Mouse (Mus musculus) urinary bladder, postnatal 36 days (tissue): ENCODE measurements around the gene Trmt61a.
A peak's percentile ranks its signal among the peaks of the same experiment; 100 is the strongest.
"Not testable (repeated sequence)": the region's sequence is repeated elsewhere in the genome, so short reads cannot be mapped to it uniquely, and the experiment has no call there.

Source experiments
- DNase-seq, 2 experiments: peaks; one replicate each; pipeline ENCODE4 v3.0.0; 2022; ENCODE audit warnings: low spot score in 2 of 2, mixed read lengths in 1 of 2

Trmt61a gene

DNA sequence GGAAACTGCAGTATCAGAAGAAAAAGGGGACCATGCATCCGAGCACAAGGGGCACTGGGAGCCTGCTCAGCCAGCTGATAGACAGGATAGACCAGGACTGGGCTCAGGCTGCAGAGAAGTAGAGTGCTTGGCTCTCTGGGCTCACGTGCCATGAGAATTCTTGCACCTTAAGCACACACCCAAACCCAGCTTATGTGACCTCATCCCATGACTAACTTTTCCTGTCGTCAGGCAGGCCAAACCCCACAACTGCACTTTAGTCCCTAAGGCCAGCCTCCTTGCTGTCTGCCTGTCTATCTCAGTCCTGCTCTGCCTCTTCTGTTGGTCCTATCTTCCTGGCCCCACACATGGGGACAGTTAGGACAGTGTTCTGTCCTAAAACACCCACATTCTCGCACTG lies 19.8 kb downstream of the Trmt61a start:
- DNase-seq = no peak

DNA sequence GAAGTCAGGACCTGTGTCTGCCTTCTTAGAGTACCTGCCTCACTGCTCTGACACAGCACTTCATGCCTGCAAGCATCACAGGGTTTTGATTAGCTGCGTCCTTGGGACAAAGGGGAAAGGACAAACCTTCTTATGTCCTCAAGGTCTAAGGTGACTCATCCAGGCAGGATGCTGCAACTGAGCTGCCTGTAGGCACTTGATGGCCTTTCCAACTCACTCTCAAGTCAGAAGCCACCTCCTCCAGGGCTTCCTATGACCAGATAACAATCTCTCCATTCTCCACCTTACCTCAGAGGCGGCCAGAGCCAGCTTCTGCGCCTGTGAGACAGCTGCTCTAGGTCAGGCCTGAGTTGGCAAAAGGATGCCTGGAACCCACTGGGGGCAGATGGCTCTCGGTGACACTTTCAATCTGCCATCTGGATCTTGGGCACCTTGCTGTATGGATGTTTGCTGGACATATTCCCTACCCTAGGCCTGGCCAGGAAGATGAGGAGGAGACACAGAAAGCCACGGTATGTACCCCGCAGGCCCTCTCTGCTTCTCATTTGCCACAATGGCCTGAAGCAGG lies 20.5 kb downstream of the Trmt61a start:
- no peak for DNase-seq

DNA sequence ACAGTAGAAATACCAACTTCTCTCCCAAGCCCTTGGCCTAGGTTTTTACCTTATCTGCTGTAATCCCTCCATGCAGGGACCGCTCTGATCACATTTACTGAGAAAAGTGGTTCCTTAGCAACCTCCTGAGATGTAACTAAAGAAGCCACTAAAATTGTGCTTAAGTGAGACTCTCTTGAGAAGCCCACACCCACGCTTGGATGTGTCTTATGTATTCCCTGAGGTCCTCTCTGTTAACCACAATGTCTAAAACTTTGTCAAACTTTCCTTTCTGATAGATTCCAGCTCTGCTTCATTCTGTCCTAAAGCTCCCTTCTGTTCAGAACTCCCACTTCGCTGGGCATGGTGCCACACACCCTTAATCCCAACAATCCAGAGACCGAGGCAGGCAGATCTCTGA lies 21.6 kb downstream of the Trmt61a start:
- DNase-seq = no peak

DNA sequence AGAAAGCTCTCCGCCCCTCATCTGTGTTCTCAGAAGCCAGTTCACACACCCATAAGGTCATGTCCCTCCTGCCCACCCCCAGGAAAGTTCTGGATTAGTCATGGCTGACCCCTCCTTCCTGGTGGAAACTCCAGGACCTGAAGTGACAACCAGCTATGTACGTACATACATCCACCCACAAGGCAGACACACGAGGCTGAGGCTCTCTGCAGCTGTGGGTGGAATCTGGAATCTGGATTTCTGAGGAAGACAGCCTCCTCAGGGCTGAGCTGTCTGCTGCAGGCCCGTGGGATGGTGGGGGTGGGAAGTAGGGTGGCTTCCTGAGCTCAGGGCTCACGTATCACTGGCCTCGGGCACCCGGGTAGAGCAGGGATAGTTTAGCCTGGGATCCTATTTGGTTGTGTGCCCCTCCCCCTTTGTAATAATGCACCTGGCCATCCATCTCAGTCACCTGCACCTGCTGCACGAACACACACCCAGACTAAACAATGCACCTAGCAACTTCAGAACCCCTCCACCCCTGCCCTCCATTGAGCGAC lies 23.1 kb downstream of the Trmt61a start:
- no peak for DNase-seq

DNA sequence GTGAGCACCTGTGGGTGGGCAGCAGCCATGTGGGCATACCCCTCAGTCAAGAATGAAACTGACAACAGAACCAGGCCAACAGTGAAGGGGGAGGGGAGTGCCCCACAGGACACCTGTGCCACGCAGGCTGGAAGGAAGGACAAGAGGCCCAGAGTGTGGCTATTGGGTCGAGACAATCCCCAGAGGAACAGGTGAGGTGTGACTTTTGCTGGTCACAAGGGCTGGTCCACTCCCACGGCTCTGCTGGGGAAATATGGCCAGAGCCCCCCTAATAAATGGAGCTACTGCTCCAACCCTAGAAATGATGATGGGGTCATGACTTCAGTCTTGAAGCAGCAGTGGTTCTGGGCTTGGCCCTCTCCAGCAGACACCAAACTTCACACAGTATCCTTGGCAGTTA lies 25.4 kb downstream of the Trmt61a start:
- DNase-seq = no peak

DNA sequence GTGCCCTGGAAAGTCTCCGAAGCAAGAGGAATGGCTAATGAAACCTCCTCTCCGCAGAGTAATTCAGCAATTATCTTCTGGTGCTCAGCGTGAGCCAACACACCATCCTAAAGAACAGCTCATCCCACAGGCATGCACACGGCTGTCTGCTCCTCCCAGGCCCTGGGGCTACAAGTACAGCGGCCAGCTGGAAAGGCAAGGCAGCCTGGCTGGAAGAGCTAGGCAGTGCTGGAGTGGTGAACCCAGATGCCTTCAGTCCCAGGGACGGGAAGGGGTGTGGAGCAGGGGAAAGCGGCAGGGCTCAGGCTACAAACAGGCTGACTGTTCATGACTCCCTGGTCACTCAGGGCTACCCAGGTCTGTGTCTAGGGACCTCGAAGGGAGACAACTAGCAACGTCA lies 26.7 kb downstream of the Trmt61a start:
- peak; percentile 55 to 70 for DNase-seq

DNA sequence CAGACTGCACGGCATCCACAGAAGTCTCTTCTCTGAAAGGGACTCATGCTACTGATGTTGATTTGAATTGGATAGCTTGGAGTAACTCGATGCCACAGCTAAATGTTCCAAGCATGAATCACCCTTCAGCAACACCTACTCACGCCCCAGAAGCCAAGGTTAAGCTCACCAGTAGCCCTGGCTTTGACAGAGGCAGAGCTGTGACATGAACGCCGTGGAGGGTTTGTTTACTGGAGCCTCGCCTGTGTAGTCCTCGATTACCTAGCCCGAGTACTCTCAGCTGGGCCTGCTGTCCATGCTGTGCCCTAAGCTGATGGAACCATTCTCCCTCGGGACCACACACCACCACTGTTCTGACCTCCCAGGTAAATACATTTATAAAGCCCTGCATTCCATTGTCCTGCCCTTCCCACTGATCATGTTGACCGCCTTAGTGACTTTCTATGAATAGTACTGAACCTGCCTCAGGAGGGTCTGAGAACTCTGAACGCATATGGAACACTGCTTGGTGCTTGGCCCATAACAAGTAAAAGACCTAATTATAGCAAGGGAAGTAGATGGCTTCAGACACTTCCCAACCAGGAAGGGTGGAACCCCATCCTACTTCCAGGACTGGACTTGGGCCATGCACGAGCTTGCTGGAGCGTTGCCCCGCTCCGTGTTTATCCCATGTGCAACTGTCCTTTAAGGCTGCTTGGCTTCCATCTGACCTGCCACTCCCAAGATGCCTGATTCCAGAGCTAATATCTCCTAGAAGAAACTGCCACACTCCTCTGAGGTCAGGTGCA lies 27.5 kb downstream of the Trmt61a start:
- DNase-seq = peak; percentile 67 to 84

DNA sequence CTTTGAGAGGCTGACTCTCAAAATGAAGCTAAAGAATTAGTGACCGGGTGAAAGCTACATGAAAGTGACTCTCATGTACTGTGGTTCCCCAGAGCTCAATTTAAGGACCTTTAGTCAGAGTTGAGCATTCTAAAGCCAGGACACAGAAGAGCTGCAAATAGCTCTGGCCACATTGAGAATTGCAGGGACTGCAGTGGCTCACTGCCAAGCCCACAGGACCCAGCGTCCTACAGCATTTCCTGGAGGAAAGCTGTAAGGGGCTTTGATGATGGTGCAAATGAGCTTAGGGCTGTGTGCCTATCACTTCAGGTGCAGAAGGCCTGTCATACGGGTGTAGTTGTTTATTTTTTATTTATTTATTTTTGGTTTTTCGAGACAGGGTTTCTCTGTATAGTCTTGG lies 30.3 kb downstream of the Trmt61a start:
- DNase-seq = no peak

DNA sequence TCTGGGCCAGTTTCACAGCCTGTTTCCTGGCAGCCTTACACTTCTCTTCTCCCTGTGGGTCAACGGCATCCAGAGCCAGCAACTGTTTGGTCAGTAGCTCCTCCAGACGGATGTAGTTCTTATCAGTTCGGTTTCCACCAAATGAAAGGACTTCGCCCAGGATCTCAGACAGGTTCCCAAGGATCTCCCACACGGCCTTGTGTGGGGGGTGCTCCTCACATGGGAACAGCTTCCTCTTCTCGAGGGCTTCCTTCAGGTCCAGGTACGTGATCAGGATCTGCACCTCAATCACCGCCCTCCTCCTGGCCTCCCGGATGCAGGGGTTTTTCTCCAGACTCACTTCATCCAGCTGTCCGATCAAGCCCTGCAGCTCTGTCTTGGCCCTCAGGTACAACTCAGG lies 32.2 kb downstream of the Trmt61a start:
- no peak for DNase-seq

DNA sequence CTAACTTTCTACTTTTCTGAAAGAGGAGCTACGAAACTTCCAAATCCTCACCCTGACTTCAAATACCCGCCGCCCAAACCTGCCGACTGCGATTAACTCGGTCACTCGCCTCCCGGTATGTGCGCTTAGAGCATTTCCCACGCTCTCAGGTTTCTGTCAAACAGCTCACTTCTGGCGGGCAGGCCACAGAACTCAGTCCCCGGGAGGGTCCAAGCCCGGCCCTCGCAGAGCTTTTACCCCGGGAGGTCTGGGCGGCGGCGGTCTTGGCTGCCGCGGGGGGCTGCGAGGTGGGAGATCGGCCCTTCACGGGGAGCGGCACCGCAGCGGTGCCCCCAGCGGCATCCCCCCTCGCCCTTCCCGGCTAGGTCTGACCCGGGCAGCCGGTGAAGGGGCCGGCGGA lies 34.6 kb downstream of the Trmt61a start:
- no peak for DNase-seq

DNA sequence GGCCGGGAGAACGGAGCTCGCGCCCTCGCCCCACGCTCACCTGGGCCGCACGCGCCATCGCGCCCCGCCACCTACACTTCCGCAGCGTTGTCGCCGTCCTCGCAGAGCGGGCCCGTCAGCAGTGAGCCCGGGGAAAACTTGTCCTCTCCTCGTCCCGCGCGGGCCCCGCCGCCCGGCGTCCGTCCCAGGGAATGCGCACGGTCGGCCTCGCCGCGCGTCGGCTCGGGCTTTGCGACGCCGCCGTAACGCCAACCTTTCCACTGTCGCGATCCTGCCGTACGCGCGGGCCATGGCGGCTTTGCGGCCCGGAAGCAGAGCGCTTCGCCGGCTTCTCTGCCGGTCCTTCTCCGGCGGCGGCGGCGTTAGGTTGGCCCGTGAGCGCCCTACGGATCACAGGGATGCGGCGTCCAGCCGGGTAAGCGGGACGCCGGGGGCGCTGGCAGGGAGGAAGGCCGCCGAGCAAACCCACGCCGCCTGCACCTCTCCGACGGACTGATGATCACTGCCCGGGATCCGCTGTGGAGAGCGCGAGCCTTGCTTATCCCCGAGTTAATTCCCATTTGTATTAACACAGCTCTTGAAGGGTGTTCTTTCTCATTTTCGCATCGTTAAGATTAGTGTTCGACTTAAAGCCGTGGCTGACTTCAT lies 35.2 kb downstream of the Trmt61a start, which contains the start of the genes Bag5 and Apopt1:
Bag5 (minus strand) TSS at position 254 of the 648 bp plus-strand sequence.
Apopt1 (plus strand) TSS at position 258 of the 648 bp plus-strand sequence.
- DNase-seq = peak; percentile 89 to 92

DNA sequence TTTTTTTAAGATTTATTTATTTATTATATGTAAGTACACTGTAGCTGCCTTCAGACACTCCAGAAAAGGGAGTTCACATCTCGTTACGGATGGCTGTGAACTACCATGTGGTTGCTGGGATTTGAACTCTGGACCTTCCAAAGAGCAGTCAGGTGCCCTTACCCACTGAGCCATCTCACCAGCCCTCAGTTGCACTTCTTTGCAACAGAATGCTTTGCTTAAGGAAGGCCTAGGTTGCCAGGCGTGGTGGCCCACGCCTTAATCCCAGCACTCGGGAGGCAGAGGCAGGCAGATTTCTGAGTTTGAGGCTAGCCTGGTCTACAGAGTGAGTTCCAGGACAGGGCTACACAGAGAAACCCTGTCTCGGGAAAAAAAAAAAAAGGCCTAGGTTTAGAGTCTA lies 36.0 kb downstream of the Trmt61a start:
- DNase-seq = not testable (repeated sequence)

DNA sequence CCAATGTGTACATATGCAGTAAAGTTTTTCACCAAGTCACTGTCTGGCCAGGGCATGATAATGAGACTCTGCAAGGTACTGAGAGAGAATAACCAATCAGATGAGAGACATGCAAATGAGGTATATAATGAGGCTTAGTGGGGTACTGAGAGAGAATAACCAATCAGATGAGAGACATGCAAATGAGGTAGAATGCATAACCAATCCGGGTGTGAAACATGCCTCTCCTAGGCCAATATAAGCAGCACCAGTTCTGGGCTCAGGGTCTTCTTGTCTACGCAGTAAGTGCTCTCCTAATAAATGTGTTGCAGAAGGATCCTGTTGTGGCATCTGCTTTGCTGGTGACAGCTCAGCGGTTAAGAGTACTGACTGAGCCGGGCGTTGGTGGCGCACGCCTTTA lies 38.6 kb downstream of the Trmt61a start:
- no peak for DNase-seq

DNA sequence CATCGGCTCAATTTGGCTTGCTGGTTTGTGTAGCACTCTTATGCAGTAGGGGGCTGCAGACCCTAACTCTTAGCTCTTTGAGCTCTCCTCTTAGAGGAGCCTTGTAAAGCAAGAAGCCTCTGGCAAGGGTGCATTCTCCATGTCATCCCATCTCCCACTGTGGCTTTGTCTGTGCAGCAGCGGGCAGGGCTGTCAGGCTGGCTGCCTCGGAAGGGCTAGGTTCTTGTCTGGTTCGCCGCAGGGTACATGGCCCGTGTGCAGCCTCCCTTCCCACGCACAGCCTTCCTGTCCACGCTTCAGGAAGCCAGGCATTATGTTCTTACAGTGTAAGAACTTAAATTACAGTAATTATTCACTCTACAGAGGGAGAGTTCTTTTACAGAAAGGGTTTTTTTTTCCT lies 40.8 kb downstream of the Trmt61a start:
- no peak for DNase-seq

DNA sequence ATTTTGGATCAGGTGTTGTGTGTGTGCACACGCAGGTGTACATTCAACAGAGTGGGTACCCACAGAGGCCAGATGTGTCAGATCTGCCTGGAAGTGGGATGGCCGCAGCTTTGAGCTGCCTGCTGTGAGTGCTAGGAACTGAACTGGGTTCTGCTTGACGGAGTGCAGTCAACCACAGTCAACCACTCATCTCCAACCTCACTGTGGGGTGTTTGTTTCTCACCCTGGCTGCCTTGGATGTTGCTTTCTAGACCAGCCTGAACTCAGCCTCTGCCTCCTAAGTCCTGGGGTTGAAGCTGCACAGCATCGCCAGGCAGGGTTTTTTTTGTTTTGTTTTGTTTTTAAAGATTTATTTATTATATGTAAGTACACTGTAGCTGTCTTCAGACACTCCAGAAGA lies 42.3 kb downstream of the Trmt61a start:
- no peak for DNase-seq

DNA sequence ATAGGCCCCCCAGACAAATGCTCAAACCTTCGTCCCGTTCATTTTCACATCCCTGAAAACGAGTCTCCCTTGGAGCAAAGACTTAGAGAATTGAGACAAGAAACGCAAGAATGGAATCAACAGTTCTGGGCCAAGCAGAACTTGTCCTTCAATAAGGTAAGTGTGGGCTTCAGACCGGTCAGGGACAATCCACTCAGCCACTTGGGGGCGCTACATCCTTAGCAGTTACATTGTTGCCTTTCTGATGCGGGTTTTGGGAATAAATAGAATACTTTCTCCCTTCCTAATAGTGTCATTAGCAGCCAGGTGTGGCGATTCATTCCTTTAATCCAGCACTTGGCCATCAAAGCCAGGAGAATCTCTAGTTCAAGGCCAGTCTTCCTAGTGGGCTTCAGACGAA lies 44.7 kb downstream of the Trmt61a start:
- DNase-seq = no peak

DNA sequence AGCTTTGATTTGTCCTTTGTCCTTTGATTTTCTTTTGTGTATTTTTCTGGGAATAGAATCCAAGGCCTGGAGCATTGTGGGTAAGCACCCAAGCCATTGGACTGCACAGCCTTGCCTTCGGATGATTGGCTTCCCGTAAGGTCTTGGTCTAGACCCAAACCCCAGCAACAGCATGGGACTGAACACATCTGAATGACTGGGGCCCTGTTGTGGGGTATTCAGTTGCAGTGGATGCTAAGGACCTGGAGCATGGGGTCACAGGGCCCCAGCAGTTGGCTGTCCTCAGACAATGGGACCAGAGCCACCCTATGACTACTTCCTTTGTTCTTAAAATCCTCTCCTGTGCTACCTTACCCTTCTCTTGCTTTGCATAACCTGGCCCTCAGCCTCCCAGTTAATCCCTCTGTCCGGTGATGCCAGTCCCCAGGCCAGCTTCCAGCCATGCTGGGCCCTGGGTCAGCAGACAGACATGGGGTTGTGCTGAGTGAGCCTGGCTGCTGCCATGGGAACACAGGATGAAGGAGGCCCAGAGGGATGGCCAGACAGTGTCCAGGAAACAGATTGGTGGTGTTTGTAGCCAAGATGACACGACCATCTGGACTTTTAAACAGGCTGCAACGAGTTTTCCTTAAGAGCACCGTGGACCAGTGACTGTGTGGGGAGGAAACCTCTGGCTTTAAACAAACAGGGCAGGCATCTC lies 46.9 kb downstream of the Trmt61a start:
- DNase-seq = no peak

DNA sequence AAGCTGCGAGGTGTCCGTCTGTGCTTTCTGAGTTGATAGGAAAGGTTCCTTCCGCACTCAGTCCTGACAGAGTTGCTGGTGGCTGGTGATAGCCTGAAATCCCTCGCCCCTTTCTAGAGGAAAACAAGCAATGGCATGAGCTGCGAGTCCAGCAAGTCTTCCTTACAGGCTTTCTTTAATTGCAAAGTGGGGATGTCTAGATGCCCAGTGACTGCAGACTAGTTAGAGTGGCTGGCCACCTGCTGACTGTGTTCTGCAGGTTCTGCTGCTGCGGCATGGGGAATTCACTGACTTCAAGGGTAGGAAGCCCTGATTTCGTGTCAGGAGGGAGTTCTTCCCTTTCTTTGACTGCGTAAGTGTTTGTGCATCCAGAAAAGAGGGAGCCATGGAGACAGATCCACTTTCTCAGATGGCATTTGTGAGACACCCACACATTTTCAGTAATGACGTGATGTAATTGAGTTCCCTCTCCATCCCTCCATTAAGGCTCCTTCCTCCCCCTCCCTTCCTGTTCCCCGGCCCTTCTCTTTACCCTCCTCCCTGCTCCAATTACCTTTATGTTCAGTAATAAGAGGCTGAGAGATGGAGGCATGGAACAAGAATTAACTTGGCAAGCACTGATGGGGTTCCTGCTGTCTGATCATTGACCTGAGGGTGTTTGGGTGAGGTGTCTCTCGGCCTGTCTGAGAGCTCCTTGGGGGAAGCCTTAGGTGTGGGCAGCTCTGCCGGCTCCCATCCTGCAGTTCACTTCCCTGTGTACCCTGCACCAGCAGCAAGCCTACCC lies 47.6 kb downstream of the Trmt61a start:
- DNase-seq = no peak

DNA sequence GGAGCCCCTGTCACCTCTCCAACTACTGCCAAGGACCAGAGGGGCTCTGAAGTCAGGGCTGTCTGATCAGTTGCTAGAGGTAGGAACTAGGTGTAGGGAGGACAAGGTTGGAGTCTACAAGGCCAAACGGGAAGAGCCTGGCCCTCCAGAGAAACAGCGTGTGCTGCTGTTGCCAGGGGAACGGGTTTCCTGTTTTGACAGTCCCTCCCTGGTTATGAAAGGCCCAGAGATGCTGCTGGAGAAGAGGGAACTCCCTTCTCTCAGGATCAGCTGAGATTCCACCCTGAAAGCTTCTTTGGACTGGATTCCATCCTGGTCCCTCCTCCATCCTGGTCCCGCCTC lies 48.2 kb downstream of the Trmt61a start:
- DNase-seq = peak in 1 of 2 experiments; percentile 42

DNA sequence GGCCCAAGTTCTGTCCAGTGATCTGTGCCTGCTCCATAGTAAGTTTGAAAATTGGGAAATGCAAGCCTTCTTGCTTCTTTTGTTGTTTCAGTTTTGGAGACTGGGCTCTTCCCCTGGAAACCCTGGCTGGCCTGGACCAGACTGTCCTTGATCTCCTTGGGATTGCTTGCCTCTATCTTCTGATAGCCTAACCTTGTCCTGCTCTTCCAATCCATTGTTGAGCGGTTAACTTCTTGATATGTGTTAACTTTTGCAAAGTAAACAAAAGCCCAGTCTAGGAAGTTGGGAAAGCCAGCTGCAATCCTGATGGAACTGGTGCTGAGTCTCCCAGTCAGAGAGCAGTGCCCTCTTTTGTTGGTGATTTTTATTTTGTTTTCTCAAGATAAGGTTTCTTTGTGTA lies 50.1 kb downstream of the Trmt61a start:
- no peak for DNase-seq
